Mouse (Mus musculus) megakaryocyte, embryonic 14.5 days (primary cell): Measurements from ENCODE around the gene Glcci1.

ENCODE experiments used
- FLI1 ChIP-seq: IDR thresholded peaks from 2 replicates; pipeline ENCODE4 v1.6.1; 2012; ENCODE audit warnings: low read length, inconsistent platforms, mixed read lengths
- GATA1 ChIP-seq: IDR thresholded peaks from 3 replicates; pipeline ENCODE4 v1.6.1; 2012; ENCODE audit warnings: mixed read lengths, low read length, inconsistent platforms, borderline replicate concordance

- TF ChIP-seq GATA1 (no peak), FLI1 (no peak)
Measured at GRCm38 (mm10) chr6:8560682-8561081, 51.3 kb downstream of the Glcci1 start.
